Mouse (Mus musculus): ENCODE results near the gene Lpcat1. TPM values are rescaled to one million over a fixed set of nuclear protein-coding genes. Genes with fewer than 3 reads are reported as not detected.

The Lpcat1 gene
- polyA plus RNA-seq, 1 experiment from 2014 or later, result 73.8 TPM

GRCm38 (mm10) chr13:73476796-73477195 is 9.8 kb downstream of the Lpcat1 start:
- Histone ChIP-seq H3K4me1 (replicated peaks) (peaks cover 98% of the 10 kb centered on the region), H3K4me2 (peak overlapping the region; percentile 81), H3K9ac (peak overlapping the region; percentile 98), H3K36me3 (replicated peaks) (peaks cover 71% of the 10 kb centered on the region), H3K4me3 (replicated peaks) (no peak overlapping the region), H3K9me3 (replicated peaks) (no peaks in the 10 kb centered on the region), H3K27ac (replicated peaks) (peak overlapping the region; percentile 99), H3K27me3 (no peaks in the 10 kb centered on the region)
- ATAC-seq (ENCODE audit: insufficient read depth), result no peak
- WGBS (ENCODE audit: insufficient replicate concordance), result 79% methylated on average over 8 of the region's 8 CpGs

- peaks cover 98% of the 10 kb centered on the region for H3K4me1 ChIP-seq (replicated peaks)
- no peak for ATAC-seq (ENCODE audit: insufficient read depth)
- H3K36me3 ChIP-seq (replicated peaks), result peaks cover 76% of the 10 kb centered on the region
- peak overlapping the region; percentile 81 for H3K4me2 ChIP-seq
- H3K9me3 ChIP-seq (replicated peaks), result no peaks in the 10 kb centered on the region
- H3K27ac ChIP-seq (replicated peaks), result peak overlapping the region; percentile 99
- 83% methylated on average over 2 of the region's 2 CpGs for WGBS (ENCODE audit: insufficient replicate concordance)
- H3K9ac ChIP-seq, result peak overlapping the region; percentile 51
- H3K27me3 ChIP-seq, result no peaks in the 10 kb centered on the region
- no peak overlapping the region; the same call in 1 of the 2 replicates for H3K4me3 ChIP-seq (replicated peaks)
Observed at GRCm38 (mm10) chr13:73477841-73478240, 10.8 kb downstream of the Lpcat1 start.

GRCm38 (mm10) chr13:73482476-73482875 is 15.5 kb downstream of the Lpcat1 start:
- Histone ChIP-seq H3K4me1 (replicated peaks) (peaks cover 93% of the 10 kb centered on the region), H3K9ac (0 out of 2 replicates have a peak overlapping the region, but pooled peaks have one; percentile 6), H3K4me3 (replicated peaks) (no peak overlapping the region), H3K36me3 (replicated peaks) (peaks cover 89% of the 10 kb centered on the region), H3K27me3 (no peaks in the 10 kb centered on the region), H3K4me2 (peak overlapping the region; percentile 36), H3K9me3 (replicated peaks) (no peaks in the 10 kb centered on the region), H3K27ac (replicated peaks) (peak overlapping the region; percentile 74)
- 79% methylated on average over 7 of the region's 7 CpGs for WGBS (ENCODE audit: insufficient replicate concordance)
- ATAC-seq (ENCODE audit: insufficient read depth), result no peak

- no peaks in the 10 kb centered on the region for H3K9me3 ChIP-seq (replicated peaks)
- peaks cover 92% of the 10 kb centered on the region for H3K4me1 ChIP-seq (replicated peaks)
- H3K27ac ChIP-seq (replicated peaks), result peak overlapping the region; percentile 74
- H3K27me3 ChIP-seq, result no peaks in the 10 kb centered on the region
- H3K4me2 ChIP-seq, result peak overlapping the region; percentile 36
- peaks cover 89% of the 10 kb centered on the region for H3K36me3 ChIP-seq (replicated peaks)
- no peak for ATAC-seq (ENCODE audit: insufficient read depth)
- 91% methylated on average over 6 of the region's 6 CpGs for WGBS (ENCODE audit: insufficient replicate concordance)
- H3K9ac ChIP-seq, result no peak overlapping the region
- no peak overlapping the region for H3K4me3 ChIP-seq (replicated peaks)
Observed at GRCm38 (mm10) chr13:73483331-73483730, 16.3 kb downstream of the Lpcat1 start.

GRCm38 (mm10) chr13:73484171-73484570 is 17.2 kb downstream of the Lpcat1 start:
- Histone ChIP-seq H3K27ac (replicated peaks) (peak overlapping the region; percentile 74), H3K36me3 (replicated peaks) (peaks cover 89% of the 10 kb centered on the region), H3K4me3 (replicated peaks) (no peak overlapping the region), H3K4me2 (peak overlapping the region; percentile 36), H3K9me3 (replicated peaks) (no peaks in the 10 kb centered on the region), H3K9ac (no peak overlapping the region), H3K27me3 (no peaks in the 10 kb centered on the region), H3K4me1 (replicated peaks) (peaks cover 92% of the 10 kb centered on the region)
- peak; percentile 58 for ATAC-seq (ENCODE audit: insufficient read depth)
- WGBS (ENCODE audit: insufficient replicate concordance), result 15% methylated on average over 5 of the region's 5 CpGs

- Histone ChIP-seq H3K4me3 (replicated peaks) (no peak overlapping the region), H3K4me2 (no peak overlapping the region), H3K36me3 (replicated peaks) (peaks cover 100% of the 10 kb centered on the region), H3K27me3 (no peaks in the 10 kb centered on the region), H3K27ac (replicated peaks) (0 out of 2 replicates have a peak overlapping the region, but pooled peaks have one; percentile 48), H3K9ac (no peak overlapping the region), H3K4me1 (replicated peaks) (peaks cover 94% of the 10 kb centered on the region), H3K9me3 (replicated peaks) (no peaks in the 10 kb centered on the region)
- no peak for ATAC-seq (ENCODE audit: insufficient read depth)
- 42% methylated on average over 3 of the region's 3 CpGs for WGBS (ENCODE audit: insufficient replicate concordance)
Observed at GRCm38 (mm10) chr13:73488105-73488504, 21.1 kb downstream of the Lpcat1 start.

GRCm38 (mm10) chr13:73488707-73489106 is 21.7 kb downstream of the Lpcat1 start:
- no peak overlapping the region for H3K4me2 ChIP-seq
- H3K36me3 ChIP-seq (replicated peaks), result peaks cover 100% of the 10 kb centered on the region
- ATAC-seq (ENCODE audit: insufficient read depth), result no peak
- peak overlapping the region; percentile 48; the same call in 1 of the 2 replicates for H3K27ac ChIP-seq (replicated peaks)
- WGBS (ENCODE audit: insufficient replicate concordance), result 62% methylated on average over 9 of the region's 9 CpGs
- H3K27me3 ChIP-seq, result no peaks in the 10 kb centered on the region
- no peaks in the 10 kb centered on the region for H3K9me3 ChIP-seq (replicated peaks)
- no peak overlapping the region for H3K9ac ChIP-seq
- H3K4me3 ChIP-seq (replicated peaks), result no peak overlapping the region
- peaks cover 94% of the 10 kb centered on the region for H3K4me1 ChIP-seq (replicated peaks)

- no peak for ATAC-seq (ENCODE audit: insufficient read depth)
- Histone ChIP-seq H3K4me2 (no peak overlapping the region), H3K9me3 (replicated peaks) (no peaks in the 10 kb centered on the region), H3K27ac (replicated peaks) (peak overlapping the region; percentile 48), H3K4me1 (replicated peaks) (peaks cover 94% of the 10 kb centered on the region), H3K9ac (no peak overlapping the region), H3K36me3 (replicated peaks) (peaks cover 100% of the 10 kb centered on the region), H3K27me3 (no peaks in the 10 kb centered on the region), H3K4me3 (replicated peaks) (no peak overlapping the region)
- 67% methylated on average over 3 of the region's 3 CpGs for whole genome bisulfite sequencing (ENCODE audit: insufficient replicate concordance)
Observed at GRCm38 (mm10) chr13:73489986-73490385, 23.0 kb downstream of the Lpcat1 start.

- Histone ChIP-seq H3K9me3 (replicated peaks) (no peaks in the 10 kb centered on the region), H3K9ac (no peak overlapping the region), H3K4me2 (no peak overlapping the region), H3K4me3 (replicated peaks) (no peak overlapping the region), H3K4me1 (replicated peaks) (peaks cover 95% of the 10 kb centered on the region), H3K27ac (replicated peaks) (peak overlapping the region; percentile 34; the same call in 1 of the 2 replicates), H3K27me3 (no peaks in the 10 kb centered on the region), H3K36me3 (replicated peaks) (peaks cover 100% of the 10 kb centered on the region)
- ATAC-seq (ENCODE audit: insufficient read depth), result no peak
- 82% methylated on average over 8 of the region's 8 CpGs for WGBS (ENCODE audit: insufficient replicate concordance)
Observed at GRCm38 (mm10) chr13:73490564-73491170, 23.7 kb downstream of the Lpcat1 start.

GRCm38 (mm10) chr13:73493183-73493582 is 26.2 kb downstream of the Lpcat1 start:
- no peaks in the 10 kb centered on the region for H3K27me3 ChIP-seq
- peaks cover 97% of the 10 kb centered on the region for H3K4me1 ChIP-seq (replicated peaks)
- H3K4me3 ChIP-seq (replicated peaks), result no peak overlapping the region
- peak overlapping the region; percentile 36 for H3K27ac ChIP-seq (replicated peaks)
- no peak overlapping the region for H3K4me2 ChIP-seq
- H3K9ac ChIP-seq, result no peak overlapping the region; the same call in 1 of the 2 replicates
- no peaks in the 10 kb centered on the region for H3K9me3 ChIP-seq (replicated peaks)
- peaks cover 100% of the 10 kb centered on the region for H3K36me3 ChIP-seq (replicated peaks)
- ATAC-seq (ENCODE audit: insufficient read depth), result no peak
- WGBS (ENCODE audit: insufficient replicate concordance), result 87% methylated on average over 4 of the region's 4 CpGs

GRCm38 (mm10) chr13:73494528-73494927 is 27.5 kb downstream of the Lpcat1 start:
- no peak overlapping the region for H3K9ac ChIP-seq
- no peak overlapping the region for H3K4me2 ChIP-seq
- no peaks in the 10 kb centered on the region for H3K27me3 ChIP-seq
- H3K36me3 ChIP-seq (replicated peaks), result peaks cover 100% of the 10 kb centered on the region
- ATAC-seq (ENCODE audit: insufficient read depth), result peak; percentile 29
- peak overlapping the region; percentile 66 for H3K27ac ChIP-seq (replicated peaks)
- no peaks in the 10 kb centered on the region for H3K9me3 ChIP-seq (replicated peaks)
- WGBS (ENCODE audit: insufficient replicate concordance), result 55% methylated on average over 9 of the region's 9 CpGs
- no peak overlapping the region for H3K4me3 ChIP-seq (replicated peaks)
- peaks cover 97% of the 10 kb centered on the region for H3K4me1 ChIP-seq (replicated peaks)
